ENCODE assay signal across 23 mouse cellular contexts in genomic region chr5:12457509-12457908, GRCm38 (mm10).
DNase-seq lines count a peak whose midpoint lies in the region; ATAC-seq and TF ChIP-seq lines count a peak whose summit lies in the region.
"Had no signal": no experiment of that assay in that cellular context is flagged by ENCODE, and none has a peak within 500 bp of the region (broad histone marks: within the 10 kb centered on the region; RNA-seq: fewer than 3 reads in every experiment).

No protein-coding gene starts in this region.

- 41% methylated on average over 1 of the region's 1 CpGs for WGBS in embryonic facial prominence, embryonic 14.5 days
- 79% methylated on average over 1 of the region's 1 CpGs for WGBS in embryonic facial prominence, embryonic 10.5 days
- 26% methylated on average over 1 of the region's 1 CpGs for WGBS in kidney, embryonic 14.5 days
- WGBS in kidney, postnatal 0 days = 24% methylated on average over 1 of the region's 1 CpGs
- 71% methylated on average over 1 of the region's 1 CpGs for WGBS in liver, postnatal 0 days (ENCODE audit: insufficient replicate concordance)

- no peak overlapping the region for H3K4me3 ChIP-seq in embryonic facial prominence, embryonic 14.5 days (ENCODE audit: low read depth, low read length)
- no peak overlapping the region for H3K4me3 ChIP-seq in embryonic facial prominence, embryonic 10.5 days
- H3K4me3 ChIP-seq in kidney, embryonic 14.5 days (ENCODE audit: low read length) = no peak overlapping the region
- no peak overlapping the region for H3K4me3 ChIP-seq in kidney, postnatal 0 days (replicated peaks; ENCODE audit: low read depth, low read length)
- no peak overlapping the region for H3K4me3 ChIP-seq in liver, postnatal 0 days (ENCODE audit: low read depth, low read length)

- peak; percentile 49 for DNase-seq in embryonic facial prominence, embryonic 14.5 days (ENCODE audit: low spot score)
- DNase-seq in embryonic facial prominence, embryonic 10.5 days (ENCODE audit: low spot score) = no peak
- DNase-seq in kidney, adult 18-20 months = no peak
- peak; percentile 61 for DNase-seq in kidney, postnatal 0 days (ENCODE audit: low spot score)
- DNase-seq in kidney, postnatal 36 days = no peak
- peak; percentile 9 for DNase-seq in Muller cell, postnatal 12 days (ENCODE audit: inconsistent ontology term)
- no peak for DNase-seq in liver, postnatal 0 days
- DNase-seq: adrenal gland, adult 2 months; adrenal gland, adult 8-10 months; adrenal gland, postnatal 10 days; adrenal gland, postnatal 14 days; adrenal gland, postnatal 25 days; adrenal gland, postnatal 36 days; B cell, adult 2 months; cerebellum, adult 11 months; cerebellum, adult 11-12 months; cerebellum, adult 18-20 months had no signal

- H3K9ac ChIP-seq in embryonic facial prominence, embryonic 14.5 days (ENCODE audit: low read depth, low read length) = no peak overlapping the region
- H3K9ac ChIP-seq in kidney, embryonic 14.5 days (ENCODE audit: low read depth, low read length) = no peak overlapping the region
- no peak overlapping the region for H3K9ac ChIP-seq in kidney, postnatal 0 days (ENCODE audit: low read depth, low read length)
- no peak overlapping the region for H3K9ac ChIP-seq in liver, postnatal 0 days (replicated peaks)

- no peak for TF ChIP-seq CTCF in kidney, postnatal 0 days (IDR thresholded peaks at IDR 0.05; ENCODE audit: low read depth)
- no peak for TF ChIP-seq CTCF in liver, postnatal 0 days (IDR thresholded peaks at IDR 0.05; ENCODE audit: low read depth)

- no peaks in the 10 kb centered on the region for H3K27me3 ChIP-seq in embryonic facial prominence, embryonic 14.5 days (replicated peaks; ENCODE audit: control insufficient read depth, insufficient read depth, low read length)
- no peaks in the 10 kb centered on the region for H3K27me3 ChIP-seq in embryonic facial prominence, embryonic 10.5 days (replicated peaks; ENCODE audit: low read depth, poor library complexity, severe bottlenecking)
- no peaks in the 10 kb centered on the region for H3K27me3 ChIP-seq in kidney, embryonic 14.5 days (ENCODE audit: control insufficient read depth, insufficient read depth, low read length)
- H3K27me3 ChIP-seq in kidney, postnatal 0 days (ENCODE audit: insufficient read depth, low read length) = no peaks in the 10 kb centered on the region
- H3K27me3 ChIP-seq in liver, postnatal 0 days (ENCODE audit: insufficient read depth, low read length) = no peaks in the 10 kb centered on the region
- H3K27me3 ChIP-seq: CH12.LX, Patski had no signal

- no peak overlapping the region for H3K27ac ChIP-seq in embryonic facial prominence, embryonic 14.5 days (replicated peaks; ENCODE audit: low read depth, low read length)
- H3K27ac ChIP-seq in embryonic facial prominence, embryonic 10.5 days (replicated peaks) = no peak overlapping the region
- H3K27ac ChIP-seq in kidney, embryonic 14.5 days (ENCODE audit: low read depth, low read length) = no peak overlapping the region
- no peak overlapping the region for H3K27ac ChIP-seq in kidney, postnatal 0 days
- no peak overlapping the region for H3K27ac ChIP-seq in liver, postnatal 0 days (ENCODE audit: low read depth)

- no peaks in the 10 kb centered on the region for H3K36me3 ChIP-seq in embryonic facial prominence, embryonic 14.5 days (ENCODE audit: control insufficient read depth, insufficient read depth, low read length)
- no peaks in the 10 kb centered on the region for H3K36me3 ChIP-seq in embryonic facial prominence, embryonic 10.5 days (replicated peaks)
- H3K36me3 ChIP-seq in kidney, embryonic 14.5 days (ENCODE audit: control insufficient read depth, insufficient read depth, low read length) = no peaks in the 10 kb centered on the region
- H3K36me3 ChIP-seq in kidney, postnatal 0 days (ENCODE audit: insufficient read depth, low read length) = no peaks in the 10 kb centered on the region
- H3K36me3 ChIP-seq in liver, postnatal 0 days (replicated peaks; ENCODE audit: insufficient read depth, low read length) = no peaks in the 10 kb centered on the region
- H3K36me3 ChIP-seq: G1E had no signal

- no peaks in the 10 kb centered on the region for H3K9me3 ChIP-seq in embryonic facial prominence, embryonic 14.5 days (ENCODE audit: control insufficient read depth, low read length)
- H3K9me3 ChIP-seq in embryonic facial prominence, embryonic 10.5 days = no peaks in the 10 kb centered on the region
- H3K9me3 ChIP-seq in kidney, embryonic 14.5 days (ENCODE audit: control insufficient read depth, low read length) = no peaks in the 10 kb centered on the region
- H3K9me3 ChIP-seq in kidney, postnatal 0 days (replicated peaks; ENCODE audit: low read length) = no peaks in the 10 kb centered on the region
- no peaks in the 10 kb centered on the region for H3K9me3 ChIP-seq in liver, postnatal 0 days (ENCODE audit: low read length)
- H3K9me3 ChIP-seq: G1E had no signal

- ATAC-seq in embryonic facial prominence, embryonic 14.5 days (ENCODE audit: low read depth) = no peak
- peak; percentile 71; the same call in 1 of the 2 replicates for ATAC-seq in kidney, embryonic 14.5 days (ENCODE audit: low FRiP score, low TSS enrichment)
- no peak for ATAC-seq in kidney, postnatal 0 days (replicated peaks; ENCODE audit: low FRiP score, low read depth)
- ATAC-seq in liver, postnatal 0 days = no peak
- ATAC-seq: activated CD4-positive, CD25-positive, alpha-beta regulatory T cell, adult 4 months; CD4-positive, CD25-positive, alpha-beta regulatory T cell, adult 4 months; Patski had no signal

- no peak for TF ChIP-seq EP300 in liver, postnatal 0 days (IDR thresholded peaks at IDR 0.05; ENCODE audit: low read depth)

- no peak overlapping the region for H3K4me2 ChIP-seq in embryonic facial prominence, embryonic 14.5 days (ENCODE audit: low read depth, low read length)
- H3K4me2 ChIP-seq in kidney, embryonic 14.5 days (replicated peaks; ENCODE audit: low read depth, low read length) = no peak overlapping the region
- H3K4me2 ChIP-seq in kidney, postnatal 0 days (ENCODE audit: low read length) = no peak overlapping the region
- H3K4me2 ChIP-seq in liver, postnatal 0 days (ENCODE audit: low read depth, low read length) = no peak overlapping the region

- H3K4me1 ChIP-seq in embryonic facial prominence, embryonic 14.5 days (ENCODE audit: control insufficient read depth, insufficient read depth, low read length) = no peaks in the 10 kb centered on the region
- H3K4me1 ChIP-seq in embryonic facial prominence, embryonic 10.5 days = no peaks in the 10 kb centered on the region
- H3K4me1 ChIP-seq in kidney, embryonic 14.5 days (ENCODE audit: control insufficient read depth, insufficient read depth, low read length) = no peaks in the 10 kb centered on the region
- no peaks in the 10 kb centered on the region for H3K4me1 ChIP-seq in kidney, postnatal 0 days (replicated peaks; ENCODE audit: insufficient read depth, low read length)
- H3K4me1 ChIP-seq in liver, postnatal 0 days (ENCODE audit: insufficient read depth) = no peaks in the 10 kb centered on the region

Comparison
In these comparisons a context has a peak if more than half of its experiments do, and no peak if none do; other contexts are left out.
1. DNase-seq: peak in embryonic facial prominence, embryonic 14.5 days (single experiment), kidney, postnatal 0 days (single experiment) and Muller cell, postnatal 12 days (single experiment); none in embryonic facial prominence, embryonic 10.5 days (single experiment), kidney, adult 18-20 months (single experiment), kidney, postnatal 36 days (0 of 2) and liver, postnatal 0 days (single experiment).